In the genomic region with DNA sequence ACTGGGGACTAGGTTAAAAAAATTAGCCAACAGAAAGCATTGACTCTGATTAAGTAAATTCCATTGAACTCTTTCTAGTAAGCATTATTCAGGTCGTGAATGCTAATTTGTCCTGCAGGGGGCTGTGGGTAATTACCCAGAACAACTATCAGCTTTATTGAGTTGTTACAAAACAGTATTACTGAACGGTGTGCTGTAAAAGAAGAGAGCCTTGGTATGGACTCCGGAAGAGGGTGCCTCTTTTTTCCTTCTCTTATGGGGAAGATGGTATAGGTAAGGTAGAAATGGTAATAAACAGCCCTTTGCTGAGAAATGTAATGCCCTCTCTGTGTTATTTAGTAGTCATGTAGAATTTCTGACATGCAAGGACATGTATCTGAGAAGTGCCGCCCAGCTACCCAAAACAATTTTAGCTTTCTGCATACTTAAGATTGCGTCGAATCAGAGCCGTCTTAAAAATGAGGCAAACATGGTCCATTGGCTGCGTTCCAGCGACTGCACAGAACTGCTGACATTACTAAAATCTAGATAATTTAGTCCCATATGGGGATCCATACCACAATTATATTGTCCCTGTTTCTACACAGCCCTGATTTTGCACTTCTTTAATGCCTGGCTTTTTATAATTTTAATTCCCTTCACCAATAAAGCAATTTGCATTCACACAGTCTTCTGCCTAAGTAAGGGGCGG, we compare ENCODE assay signal across 10 mouse cellular contexts.
A peak's percentile ranks its signal among the peaks of the same experiment; 100 is the strongest.
DNase-seq lines count a peak whose midpoint lies in the region; ATAC-seq lines count a peak whose summit lies in the region.
"Had no signal": no experiment of that assay in that cellular context is flagged by ENCODE, and none has a peak within 500 bp of the region (broad histone marks: within the 10 kb centered on the region; RNA-seq: fewer than 3 reads in every experiment).

No protein-coding gene starts in this region.

- no peak overlapping the region for H3K4me3 ChIP-seq in hindbrain, embryonic 14.5 days (replicated peaks; ENCODE audit: low read length)

- WGBS in hindbrain, embryonic 14.5 days, result 43% methylated on average over 10 of the region's 10 CpGs

- no peaks in the 10 kb centered on the region for H3K36me3 ChIP-seq in hindbrain, embryonic 14.5 days (replicated peaks; ENCODE audit: control insufficient read depth, insufficient read depth)

- intact Hi-C loops in left cerebral cortex, postnatal 14 days (cut with DNase I), result no loop called here
- intact Hi-C loops in left cerebral cortex, postnatal 25 days (cut with DNase I), result no loop called here

- peak overlapping the region; percentile 33 for H3K4me2 ChIP-seq in hindbrain, embryonic 14.5 days (replicated peaks)

- no peaks in the 10 kb centered on the region for H3K9me3 ChIP-seq in hindbrain, embryonic 14.5 days (ENCODE audit: control insufficient read depth, low read length)

- no peak overlapping the region; the same call in 1 of the 2 replicates for H3K9ac ChIP-seq in hindbrain, embryonic 14.5 days

- H3K4me1 ChIP-seq in hindbrain, embryonic 14.5 days (replicated peaks; ENCODE audit: control insufficient read depth, insufficient read depth, low read length), result peaks cover 9% of the 10 kb centered on the region; the same call in 1 of the 2 replicates

- peaks cover 7% of the 10 kb centered on the region; the same call in 1 of the 2 replicates for H3K27me3 ChIP-seq in hindbrain, embryonic 14.5 days (ENCODE audit: control insufficient read depth, insufficient read depth, low read length)

- peak; percentile 48 to 64 for DNase-seq in left cerebral cortex, postnatal 14 days (ENCODE audit: low spot score in 2 of 2)
- DNase-seq in left cerebral cortex, postnatal 25 days (ENCODE audit: low spot score in 2 of 2), result no peak
- peak; percentile 53 for DNase-seq in testis, postnatal 10 days (ENCODE audit: low spot score)
- DNase-seq in testis, postnatal 14 days (ENCODE audit: low spot score), result no peak
- peak; percentile 58 for DNase-seq in hindbrain, embryonic 14.5 days (ENCODE audit: low spot score)
- no peak for DNase-seq in thymus, postnatal 36 days
- no peak for DNase-seq in embryo, embryonic 10 days (ENCODE audit: low spot score)
- DNase-seq: gastrocnemius, postnatal 25 days; layer of hippocampus, postnatal 36 days; thymus, postnatal 4 days had no signal

- ATAC-seq in hindbrain, embryonic 14.5 days (ENCODE audit: low FRiP score), result peak; percentile 62; the same call in 1 of the 2 replicates

- H3K27ac ChIP-seq in hindbrain, embryonic 14.5 days, result no peak overlapping the region; the same call in 1 of the 2 replicates

Comparison
In these comparisons a context has a peak if more than half of its experiments do, and no peak if none do; other contexts are left out.
1. DNase-seq: peak in left cerebral cortex, postnatal 14 days (2 of 2), testis, postnatal 10 days (single experiment) and hindbrain, embryonic 14.5 days (single experiment); none in left cerebral cortex, postnatal 25 days (0 of 2), testis, postnatal 14 days (single experiment), thymus, postnatal 36 days (0 of 2) and embryo, embryonic 10 days (single experiment).